Mouse (Mus musculus): ENCODE results near the gene Cryz.

- TF ChIP-seq CTCF (IDR thresholded peaks at IDR 0.05) (no peak), POLR2A (IDR thresholded peaks at IDR 0.05; ENCODE audit: insufficient read depth, low read depth, low read length) (no peak), EP300 (IDR thresholded peaks at IDR 0.05; ENCODE audit: insufficient read depth, low read depth, low read length) (no peak)
Measured at GRCm38 (mm10) chr3:154655711-154656110, 59.2 kb downstream of the Cryz start.
